Mouse (Mus musculus) embryonic facial prominence, embryonic 13.5 days (tissue): Measurements from ENCODE around the gene Lypd5. TPM values are rescaled to one million over a fixed set of nuclear protein-coding genes. Genes with fewer than 3 reads are reported as not detected.

Experiments
- ATAC-seq: fragments of 200-750 bp; cut with Nextera tagmentation; 2 replicates; pipeline ENCODE4 v1.8.0; 2017; ENCODE audit warnings: low read depth; ENCODE audit not compliant: insufficient number of reproducible peaks, insufficient read depth, low FRiP score, low TSS enrichment
- H3K27ac ChIP-seq: fragments of 300-500 bp; sonication (generic); 2 replicates; pipeline ENCODE4 v1.5.1; 2015; ENCODE audit warnings: moderate library complexity, mild to moderate bottlenecking, inconsistent platforms
- H3K27me3 ChIP-seq: fragments of 300-500 bp; sonication (generic); 2 replicates; pipeline ENCODE4 v1.6.1; 2015; ENCODE audit warnings: mild to moderate bottlenecking, inconsistent platforms
- H3K36me3 ChIP-seq: fragments of 300-500 bp; sonication (generic); 2 replicates; pipeline ENCODE4 v1.6.1; 2015; ENCODE audit warnings: mild to moderate bottlenecking, inconsistent platforms
- H3K4me1 ChIP-seq: fragments of 300-500 bp; sonication (generic); 2 replicates; pipeline ENCODE4 v1.6.1; 2015; ENCODE audit warnings: inconsistent platforms
- H3K4me2 ChIP-seq: fragments of 300-500 bp; sonication (generic); 2 replicates; pipeline ENCODE4 v1.6.1; 2015; ENCODE audit warnings: moderate library complexity, mild to moderate bottlenecking, inconsistent platforms
- H3K4me3 ChIP-seq: fragments of 300-500 bp; sonication (generic); 2 replicates; pipeline ENCODE4 v1.5.1; 2015; ENCODE audit warnings: mild to moderate bottlenecking, inconsistent platforms
- H3K9ac ChIP-seq: fragments of 300-500 bp; sonication (generic); 2 replicates; pipeline ENCODE4 v1.6.1; 2015; ENCODE audit warnings: mild to moderate bottlenecking, inconsistent platforms
- H3K9me3 ChIP-seq: fragments of 300-500 bp; sonication (generic); 2 replicates; pipeline ENCODE4 v1.6.1; 2016; ENCODE audit warnings: inconsistent platforms
- WGBS: fragments of 180-500 bp; shearing (Covaris S2); methylation state at CpG from one replicate; pipeline ENCODE4 v1.1.7; 2015; ENCODE audit warnings: mixed read lengths; 5-methylcytosine and 5-hydroxymethylcytosine counted together
- polyA plus RNA-seq: library from polyadenylated mRNA; unstranded; fragments of >200 nt; fragmentation: Nextera tagmentation; extraction: Ambion mirVana; gene quantifications from 2 replicates; pipeline ENCODE4 v1.2.1, GENCODE M21; 2015

Lypd5 gene
- polyA plus RNA-seq, 1 experiment from 2014 or later = 0.91 TPM

DNA sequence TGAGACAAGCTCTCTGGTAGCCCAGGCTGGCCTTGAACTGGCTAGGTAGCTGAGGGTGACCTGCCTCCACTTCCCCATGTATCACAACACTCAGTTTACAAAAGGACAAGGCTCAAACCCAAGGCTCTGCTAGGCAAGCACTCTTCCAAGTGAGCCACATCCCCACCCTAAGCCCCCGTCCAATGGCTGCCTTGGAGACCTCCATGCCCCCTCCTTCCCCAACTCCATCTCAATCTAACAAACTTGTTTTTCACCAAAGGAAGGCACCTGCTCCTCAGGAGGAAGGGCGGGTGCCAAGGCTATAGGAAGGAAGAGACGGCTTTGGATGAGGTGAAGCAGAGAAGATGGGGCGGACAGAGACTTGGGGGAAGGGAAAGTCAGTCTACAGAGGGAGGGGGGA is 23.8 kb downstream of the Lypd5 start:
- H3K9ac ChIP-seq = no peak overlapping the region
- no peak overlapping the region for H3K27ac ChIP-seq
- ATAC-seq = no peak
- H3K4me2 ChIP-seq = no peak overlapping the region
- 57% methylated on average over 4 of the region's 4 CpGs for WGBS
- H3K27me3 ChIP-seq = peaks cover 12% of the 10 kb centered on the region
- H3K9me3 ChIP-seq = no peaks in the 10 kb centered on the region
- H3K4me3 ChIP-seq = no peak overlapping the region
- H3K36me3 ChIP-seq = no peaks in the 10 kb centered on the region
- H3K4me1 ChIP-seq = peaks cover 31% of the 10 kb centered on the region

DNA sequence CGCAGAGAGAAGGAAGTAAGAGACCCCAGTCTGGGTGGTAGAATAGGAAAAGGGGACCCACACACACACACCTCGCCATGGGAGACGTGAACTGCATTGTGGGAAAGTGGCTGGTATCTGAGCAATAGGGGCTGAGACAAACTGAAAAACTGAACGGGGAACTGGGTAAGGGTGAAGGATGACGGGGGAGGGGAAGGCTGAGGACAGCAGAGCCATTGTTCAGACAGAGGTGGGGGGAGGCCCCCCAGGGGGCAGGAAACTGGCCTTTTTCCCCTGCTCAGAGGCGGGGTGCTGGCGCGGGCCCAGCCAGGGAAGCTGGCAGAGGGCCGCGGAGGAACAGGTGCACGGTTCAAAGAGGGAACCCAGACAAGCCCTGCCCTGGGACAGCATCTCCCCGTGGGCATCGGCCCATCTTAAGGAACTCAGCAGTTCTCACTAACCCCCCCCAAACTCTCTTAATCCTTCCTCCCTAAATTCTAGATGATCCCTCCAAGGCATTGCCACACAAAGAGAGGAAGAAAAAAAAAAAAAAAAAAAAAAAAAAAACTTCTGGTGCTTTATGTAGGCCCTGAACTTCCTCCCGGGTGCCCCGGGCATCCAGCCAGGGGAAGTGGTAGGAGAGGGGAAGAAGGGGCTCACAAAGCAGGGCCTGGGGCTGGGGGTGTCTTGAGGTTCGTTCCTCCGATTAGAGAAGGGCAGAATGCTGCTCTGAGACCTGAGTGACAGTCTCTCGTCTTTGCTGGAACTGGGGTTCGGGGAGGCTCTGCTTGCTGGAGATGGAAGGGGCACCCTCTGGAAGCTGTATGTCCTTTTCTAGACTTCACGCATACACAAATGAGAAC is 24.8 kb downstream of the Lypd5 start:
- WGBS = 27% methylated on average over 18 of the region's 20 CpGs
- Histone ChIP-seq H3K36me3 (no peaks in the 10 kb centered on the region), H3K27ac (no peak overlapping the region; the same call in 1 of the 2 replicates), H3K4me1 (peaks cover 40% of the 10 kb centered on the region), H3K4me2 (0 out of 2 replicates have a peak overlapping the region, but pooled peaks have one; percentile 20), H3K27me3 (peaks cover 16% of the 10 kb centered on the region), H3K9me3 (no peaks in the 10 kb centered on the region), H3K9ac (no peak overlapping the region), H3K4me3 (no peak overlapping the region)
- ATAC-seq = no peak

DNA sequence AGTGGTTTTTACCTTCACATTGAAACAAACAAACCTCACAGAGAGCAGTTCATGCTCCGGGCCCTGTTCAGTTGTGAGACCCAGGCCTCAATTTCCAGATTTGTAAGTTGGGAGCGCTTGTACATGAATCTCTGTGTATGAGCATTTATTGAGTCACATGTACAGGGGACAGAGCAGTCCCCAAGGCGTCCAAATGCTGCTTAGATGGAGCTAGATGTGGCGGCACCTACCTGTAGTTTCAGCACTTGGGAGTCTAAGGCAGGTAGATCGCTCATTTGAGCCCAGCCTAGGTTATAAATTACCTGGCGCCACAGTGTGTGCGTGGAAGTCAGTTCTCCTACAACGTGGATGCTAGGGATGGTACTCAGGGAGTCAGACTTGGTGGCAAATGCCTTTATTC is 27.5 kb downstream of the Lypd5 start:
- Histone ChIP-seq H3K27me3 (peaks cover 16% of the 10 kb centered on the region), H3K9ac (no peak overlapping the region), H3K27ac (no peak overlapping the region), H3K4me2 (no peak overlapping the region), H3K4me1 (peaks cover 45% of the 10 kb centered on the region), H3K4me3 (no peak overlapping the region), H3K9me3 (no peaks in the 10 kb centered on the region), H3K36me3 (no peaks in the 10 kb centered on the region)
- WGBS = 90% methylated on average over 8 of the region's 8 CpGs
- no peak for ATAC-seq

DNA sequence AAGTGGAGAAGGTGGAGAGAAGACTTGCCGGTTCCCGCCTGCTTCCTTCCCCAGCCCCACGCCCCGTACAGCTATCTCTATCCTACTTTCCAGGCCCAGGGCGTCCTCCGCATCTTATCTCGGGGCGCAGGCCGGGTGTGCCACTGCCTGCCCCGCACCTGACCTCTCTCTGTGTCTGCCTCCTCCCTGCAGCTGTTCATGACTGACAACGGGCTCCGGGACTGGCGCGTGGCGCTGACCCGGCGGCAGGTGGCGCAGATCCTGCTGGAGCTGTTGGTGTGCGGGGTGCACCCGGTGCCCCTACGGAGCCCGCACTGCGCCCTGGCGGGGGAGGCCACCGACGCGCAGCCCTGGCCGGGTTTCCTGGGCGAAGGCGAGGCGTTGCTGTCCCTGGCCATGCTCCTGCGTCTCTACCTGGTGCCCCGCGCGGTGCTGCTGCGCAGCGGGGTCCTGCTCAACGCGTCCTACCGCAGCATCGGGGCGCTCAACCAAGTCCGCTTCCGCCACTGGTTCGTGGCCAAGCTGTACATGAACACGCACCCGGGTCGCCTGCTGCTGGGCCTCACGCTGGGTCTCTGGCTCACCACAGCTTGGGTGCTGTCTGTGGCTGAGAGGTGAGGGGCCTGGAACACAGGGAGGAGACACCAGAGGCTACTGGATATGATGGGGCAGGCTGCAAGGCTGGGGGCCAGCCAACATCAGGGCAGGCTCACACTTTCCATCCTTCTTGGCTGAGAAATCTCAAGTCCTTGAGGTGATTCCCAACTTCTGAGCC is 28.3 kb downstream of the Lypd5 start:
- Histone ChIP-seq H3K9ac (peak overlapping the region; percentile 61), H3K9me3 (no peaks in the 10 kb centered on the region), H3K27ac (peak overlapping the region; percentile 28; the same call in 1 of the 2 replicates), H3K4me2 (peak overlapping the region; percentile 60), H3K27me3 (peaks cover 16% of the 10 kb centered on the region), H3K36me3 (no peaks in the 10 kb centered on the region), H3K4me1 (peaks cover 45% of the 10 kb centered on the region), H3K4me3 (peak overlapping the region; percentile 29)
- peak; percentile 48; the same call in 1 of the 2 replicates for ATAC-seq
- WGBS = 6% methylated on average over 49 of the region's 49 CpGs

DNA sequence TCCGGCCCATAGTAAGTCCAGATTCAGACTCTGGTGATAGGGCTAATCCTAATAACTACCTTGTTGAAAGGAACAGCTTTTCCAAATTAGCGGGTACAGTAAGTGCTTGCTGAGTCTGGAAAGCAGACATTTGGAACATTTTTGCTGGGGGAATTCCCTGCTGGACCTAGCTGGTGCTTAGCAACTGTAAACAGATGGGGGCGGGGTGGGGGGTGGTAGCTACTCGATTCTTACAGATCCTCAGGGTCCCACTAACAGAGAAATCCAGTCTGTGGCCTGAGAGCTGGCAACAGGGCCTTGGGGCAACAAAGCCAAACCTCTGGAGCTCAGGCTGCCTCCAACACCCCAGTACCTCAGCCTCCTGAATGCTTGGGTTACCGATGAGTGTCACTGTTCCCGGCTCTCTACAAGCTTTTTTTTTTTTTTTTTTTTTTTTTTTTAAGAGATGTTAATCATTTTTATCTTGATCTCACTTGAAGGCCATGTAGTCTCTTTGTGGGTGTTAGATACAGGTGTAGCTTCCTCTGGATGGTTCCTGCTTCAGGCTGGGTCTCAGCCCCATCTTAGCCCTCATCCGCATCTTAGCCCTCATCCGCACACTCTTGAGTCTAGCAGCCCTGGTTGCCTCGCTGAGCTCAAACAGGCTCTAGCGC is 29.2 kb downstream of the Lypd5 start:
- Histone ChIP-seq H3K27ac (no peak overlapping the region), H3K36me3 (no peaks in the 10 kb centered on the region), H3K4me2 (peak overlapping the region; percentile 60; the same call in 1 of the 2 replicates), H3K4me3 (no peak overlapping the region), H3K9ac (no peak overlapping the region), H3K27me3 (peaks cover 16% of the 10 kb centered on the region), H3K9me3 (no peaks in the 10 kb centered on the region), H3K4me1 (peaks cover 41% of the 10 kb centered on the region)
- WGBS = 43% methylated on average over 10 of the region's 10 CpGs
- ATAC-seq = no peak

DNA sequence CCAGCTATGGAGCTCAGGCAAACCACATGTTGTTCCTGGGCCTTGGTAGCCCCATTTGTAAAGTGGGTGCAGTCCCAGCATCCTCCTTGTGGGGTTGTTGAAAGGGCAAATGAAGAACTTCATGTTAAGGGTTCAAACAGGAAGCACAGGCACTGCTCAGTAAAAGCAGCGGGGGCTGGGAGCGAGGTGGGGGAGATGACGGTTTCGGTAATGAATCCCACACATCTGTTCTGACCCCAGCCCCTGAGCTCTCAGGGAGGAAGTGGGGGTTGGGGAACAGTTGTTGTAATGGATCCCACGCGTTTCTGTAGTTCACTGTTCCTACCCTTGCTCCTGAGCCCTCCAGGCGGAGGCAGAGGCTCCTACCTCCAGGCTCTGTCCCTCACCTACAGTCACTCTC is 30.9 kb downstream of the Lypd5 start:
- H3K4me1 ChIP-seq = peaks cover 35% of the 10 kb centered on the region
- no peak overlapping the region for H3K4me3 ChIP-seq
- no peak for ATAC-seq
- WGBS = 13% methylated on average over 7 of the region's 7 CpGs
- H3K27ac ChIP-seq = no peak overlapping the region
- H3K9ac ChIP-seq = peak overlapping the region; percentile 6; the same call in 1 of the 2 replicates
- no peaks in the 10 kb centered on the region for H3K36me3 ChIP-seq
- no peaks in the 10 kb centered on the region for H3K9me3 ChIP-seq
- peaks cover 21% of the 10 kb centered on the region for H3K27me3 ChIP-seq
- H3K4me2 ChIP-seq = no peak overlapping the region

DNA sequence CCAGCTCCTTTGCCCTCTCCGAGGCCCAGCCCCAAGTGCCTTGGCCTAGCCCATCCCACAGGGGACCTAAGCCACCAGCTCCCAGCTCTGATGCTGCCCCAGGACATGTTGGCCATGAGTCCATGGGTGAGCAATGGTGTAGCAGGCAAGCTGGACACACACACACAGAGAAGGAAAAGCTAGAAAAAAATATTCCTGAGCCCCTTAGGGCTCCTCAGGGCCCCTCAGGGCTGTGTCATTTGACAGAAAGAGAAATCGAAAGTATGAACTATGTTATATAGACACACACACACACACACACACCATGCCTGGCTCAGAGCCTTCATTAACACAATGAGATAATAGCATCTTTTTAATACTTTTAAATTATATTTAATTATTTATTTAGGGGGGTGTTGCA is 31.4 kb downstream of the Lypd5 start:
- Histone ChIP-seq H3K4me3 (no peak overlapping the region), H3K4me1 (peaks cover 35% of the 10 kb centered on the region), H3K27ac (no peak overlapping the region), H3K27me3 (peaks cover 21% of the 10 kb centered on the region), H3K4me2 (no peak overlapping the region), H3K36me3 (no peaks in the 10 kb centered on the region), H3K9me3 (no peaks in the 10 kb centered on the region), H3K9ac (peak overlapping the region; percentile 6; the same call in 1 of the 2 replicates)
- WGBS = 49% methylated on average over 2 of the region's 2 CpGs
- no peak for ATAC-seq

DNA sequence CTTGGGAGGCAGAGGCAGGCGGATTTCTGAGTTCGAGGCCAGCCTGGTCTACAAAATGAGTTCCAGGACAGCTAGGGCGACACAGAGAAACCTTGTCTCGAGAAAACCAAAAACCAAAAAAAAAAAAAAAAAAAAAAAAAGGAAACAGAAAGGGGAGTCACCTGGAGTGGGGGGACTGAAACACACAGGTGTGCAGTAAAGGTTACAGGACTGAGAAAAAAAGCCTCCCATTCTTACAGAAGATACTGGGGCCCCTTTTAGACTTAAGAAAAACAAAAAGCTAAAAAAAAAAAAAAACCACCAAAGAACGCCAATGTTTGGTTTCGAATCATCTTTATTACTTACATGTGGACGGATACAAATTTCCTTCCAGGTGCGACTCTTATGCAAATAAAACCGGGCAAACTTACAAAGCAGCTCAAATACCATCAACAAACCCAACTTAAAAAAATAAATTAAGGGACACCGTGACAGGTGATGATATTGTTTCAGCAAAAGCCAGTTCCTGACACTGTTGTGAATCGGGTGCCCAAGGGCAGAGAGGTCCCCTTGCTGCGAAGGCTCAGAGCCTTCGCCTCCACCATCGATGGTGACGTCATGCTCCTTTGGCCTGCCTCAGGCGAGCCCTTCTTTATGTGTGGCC is 33.9 kb downstream of the Lypd5 start:
- H3K9ac ChIP-seq = no peak overlapping the region
- H3K4me3 ChIP-seq = no peak overlapping the region
- peaks cover 9% of the 10 kb centered on the region for H3K27me3 ChIP-seq
- no peaks in the 10 kb centered on the region for H3K36me3 ChIP-seq
- H3K27ac ChIP-seq = no peak overlapping the region
- peaks cover 23% of the 10 kb centered on the region for H3K4me1 ChIP-seq
- WGBS = 70% methylated on average over 16 of the region's 16 CpGs
- H3K9me3 ChIP-seq = no peaks in the 10 kb centered on the region
- no peak overlapping the region for H3K4me2 ChIP-seq
- no peak for ATAC-seq

DNA sequence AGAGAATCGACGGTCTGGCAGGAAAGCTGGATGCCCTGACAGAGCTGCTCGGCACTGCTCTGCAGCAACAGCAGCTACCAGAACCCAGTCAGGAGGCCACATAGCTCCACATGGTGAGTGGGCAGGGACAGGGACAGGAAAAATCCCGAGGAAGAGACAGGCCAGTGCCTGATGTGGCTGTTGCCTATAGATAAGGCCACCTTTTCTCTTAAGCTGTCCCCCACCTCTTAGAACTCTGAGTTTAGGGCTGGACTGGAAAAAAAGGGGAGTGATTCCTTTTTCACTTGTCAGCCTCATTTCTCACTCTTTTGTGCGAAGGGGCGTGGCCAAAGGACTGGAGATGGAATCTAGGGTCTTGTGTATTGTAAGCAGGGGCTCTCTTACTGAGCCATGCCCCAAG is 35.1 kb downstream of the Lypd5 start:
- WGBS = 60% methylated on average over 6 of the region's 6 CpGs
- no peak overlapping the region for H3K4me3 ChIP-seq
- no peak for ATAC-seq

DNA sequence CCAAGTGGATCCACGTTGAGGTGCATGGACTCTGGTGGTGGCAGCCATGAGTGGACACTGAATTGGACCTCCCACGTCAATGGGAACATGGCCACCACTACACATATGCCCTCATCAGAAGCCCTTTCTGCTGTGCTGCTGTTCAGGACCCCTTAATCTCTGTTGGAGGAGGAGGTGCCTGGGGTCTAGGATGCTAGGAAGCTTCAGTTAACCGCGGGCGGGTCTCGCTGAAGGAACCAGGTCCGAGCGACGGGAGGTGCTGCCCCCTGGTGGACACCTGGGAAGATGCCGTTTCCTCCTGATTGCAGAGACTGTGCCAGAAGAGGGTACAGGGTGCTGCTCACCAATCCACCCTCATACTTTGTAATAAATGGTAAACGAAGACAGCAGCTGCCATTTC is 35.8 kb downstream of the Lypd5 start:
- H3K27me3 ChIP-seq = 0 out of 2 replicates have a peak, but pooled peaks cover 5% of the 10 kb centered on the region
- no peak overlapping the region for H3K9ac ChIP-seq
- H3K4me3 ChIP-seq = no peak overlapping the region
- no peaks in the 10 kb centered on the region for H3K9me3 ChIP-seq
- H3K27ac ChIP-seq = no peak overlapping the region
- H3K36me3 ChIP-seq = no peaks in the 10 kb centered on the region
- 0 out of 2 replicates have a peak overlapping the region, but pooled peaks have one; percentile 27 for H3K4me2 ChIP-seq
- no peak for ATAC-seq
- peaks cover 13% of the 10 kb centered on the region for H3K4me1 ChIP-seq
- 9% methylated on average over 11 of the region's 11 CpGs for WGBS

More for the DNA sequence above, 35.1 kb downstream of the Lypd5 start:
- Histone ChIP-seq H3K9me3 (no peaks in the 10 kb centered on the region), H3K27ac (no peak overlapping the region), H3K4me2 (no peak overlapping the region), H3K27me3 (0 out of 2 replicates have a peak, but pooled peaks cover 5% of the 10 kb centered on the region), H3K4me1 (peaks cover 12% of the 10 kb centered on the region), H3K36me3 (no peaks in the 10 kb centered on the region), H3K9ac (no peak overlapping the region)

DNA sequence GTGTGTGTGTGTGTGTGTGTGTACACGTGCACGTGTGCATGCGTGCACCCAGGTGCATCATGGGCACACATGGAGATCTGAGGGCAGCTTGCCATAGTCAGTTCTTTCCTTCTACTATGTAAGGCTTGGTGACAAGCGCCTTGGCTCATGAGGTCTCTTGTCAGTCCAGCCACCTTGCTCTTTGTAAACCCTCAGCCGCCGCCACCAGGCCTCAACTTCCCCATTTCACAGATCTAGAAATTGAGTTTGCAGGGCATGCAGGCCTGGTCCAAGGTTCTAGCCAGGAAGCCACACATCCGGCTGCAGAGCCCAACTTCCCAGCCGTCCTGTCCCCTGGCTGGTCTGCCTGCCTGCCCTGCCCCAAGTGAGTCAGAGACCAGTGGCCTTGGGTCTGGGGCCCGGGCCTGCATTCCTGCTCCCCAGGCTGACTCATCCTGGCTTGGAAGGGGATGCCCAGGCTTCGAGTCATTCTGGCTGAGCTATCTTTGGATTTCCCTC is 38.1 kb downstream of the Lypd5 start:
- Histone ChIP-seq H3K4me1 (peaks cover 20% of the 10 kb centered on the region), H3K4me2 (no peak overlapping the region), H3K27ac (no peak overlapping the region), H3K9ac (no peak overlapping the region), H3K27me3 (0 out of 2 replicates have a peak, but pooled peaks cover 5% of the 10 kb centered on the region), H3K9me3 (no peaks in the 10 kb centered on the region), H3K36me3 (no peaks in the 10 kb centered on the region), H3K4me3 (no peak overlapping the region)
- no peak for ATAC-seq
- 84% methylated on average over 10 of the region's 10 CpGs for WGBS
